Mouse (Mus musculus): Measurements from ENCODE around the gene Dvl1.

Dvl1 gene

DNA sequence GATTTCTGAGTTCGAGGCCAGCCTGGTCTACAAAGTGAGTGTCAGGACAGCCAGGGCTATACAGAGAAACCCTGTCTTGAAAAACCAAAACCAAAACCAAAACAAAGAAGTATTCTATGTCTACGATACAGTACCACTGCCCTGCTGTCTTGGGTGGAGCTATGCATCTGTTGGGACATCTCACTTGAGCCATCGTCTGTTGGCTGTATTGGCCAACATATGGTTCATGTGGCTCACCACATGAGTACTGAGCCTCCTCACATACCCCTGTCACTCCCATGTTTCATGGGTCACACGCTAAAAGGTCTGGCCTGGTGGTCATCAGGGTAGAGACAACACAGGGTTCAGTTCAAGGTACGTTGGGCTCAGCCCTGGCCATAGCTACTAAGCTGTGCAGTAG, 39.1 kb downstream of the Dvl1 start:
- DNase-seq: no peak

DNA sequence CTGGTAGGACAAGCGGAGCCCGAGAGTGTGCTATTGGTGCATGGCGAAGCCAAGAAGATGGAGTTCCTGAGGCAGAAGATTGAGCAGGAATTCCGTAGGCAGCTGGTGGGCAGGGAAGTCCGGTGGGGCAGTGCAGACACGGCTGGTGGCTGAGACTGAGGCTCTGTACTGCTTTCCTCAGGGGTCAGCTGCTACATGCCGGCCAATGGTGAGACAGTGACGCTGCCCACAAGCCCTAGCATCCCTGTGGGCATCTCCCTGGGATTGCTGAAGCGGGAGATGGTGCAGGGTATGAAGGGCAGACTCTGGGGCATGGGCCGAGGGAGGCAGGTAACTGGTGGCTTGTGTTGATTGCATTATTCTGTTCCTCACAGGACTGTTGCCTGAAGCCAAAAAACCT, 40.5 kb downstream of the Dvl1 start:
- DNase-seq: no peak

DNA sequence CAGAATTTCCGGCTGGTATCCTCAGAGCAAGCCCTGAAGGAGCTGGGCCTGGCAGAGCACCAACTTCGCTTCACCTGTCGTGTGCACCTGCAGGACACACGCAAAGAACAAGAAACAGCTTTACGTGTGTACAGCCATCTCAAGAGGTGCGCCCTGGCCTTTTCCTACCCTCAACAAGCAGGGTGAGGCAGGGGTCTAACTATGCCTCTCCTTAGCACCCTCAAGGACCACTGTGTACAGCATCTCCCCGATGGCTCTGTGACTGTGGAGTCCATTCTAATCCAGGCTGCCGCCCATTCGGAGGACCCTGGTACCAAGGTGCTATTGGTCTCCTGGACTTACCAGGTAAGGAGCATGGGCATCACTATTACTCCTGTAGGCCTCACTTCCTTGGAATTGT, 41.0 kb downstream of the Dvl1 start:
- DNase-seq: no peak

DNA sequence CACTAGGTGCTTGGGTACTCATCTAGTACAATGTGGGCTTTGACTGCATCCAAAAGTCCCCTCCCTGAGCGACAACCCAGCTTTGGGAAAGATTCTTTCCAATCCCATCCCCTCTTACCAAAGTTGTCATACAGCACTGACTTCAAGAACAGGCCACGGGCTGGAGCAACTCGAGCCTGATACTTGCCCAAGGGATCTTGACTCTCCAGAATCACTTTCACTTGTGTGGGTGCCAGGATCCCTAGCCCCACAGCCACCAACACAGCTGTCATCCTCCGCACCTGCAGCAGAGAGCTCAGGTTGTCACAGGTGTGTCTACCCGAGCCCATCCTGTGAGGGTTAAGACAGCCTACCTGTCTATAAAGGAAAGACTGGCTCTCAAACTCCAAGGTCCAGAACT, 42.1 kb downstream of the Dvl1 start:
- DNase-seq: peak; percentile 5

DNA sequence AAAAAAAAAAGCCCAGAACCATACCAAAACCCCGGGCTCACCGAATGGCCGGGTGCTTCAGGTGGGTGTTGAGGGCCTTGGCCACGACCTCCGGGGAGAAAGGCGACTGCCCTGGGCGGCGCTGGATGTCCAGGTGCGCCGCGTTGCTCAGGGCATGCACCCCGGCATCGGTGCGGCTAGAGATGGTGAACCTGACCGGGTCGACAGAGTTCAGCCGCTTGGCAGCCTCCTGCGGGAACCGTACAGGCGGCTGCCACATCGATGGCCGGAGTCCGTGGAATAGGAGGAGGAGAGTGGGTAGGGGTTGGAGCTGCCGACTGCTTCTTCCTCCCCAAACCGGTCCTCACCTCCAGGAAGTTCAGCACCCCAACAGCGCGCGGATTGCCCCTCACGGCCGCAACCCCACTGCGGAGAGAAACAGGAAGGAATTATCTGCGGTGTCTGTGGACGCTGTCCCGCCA, 43.8 kb downstream of the Dvl1 start:
- no peak for DNase-seq

DNA sequence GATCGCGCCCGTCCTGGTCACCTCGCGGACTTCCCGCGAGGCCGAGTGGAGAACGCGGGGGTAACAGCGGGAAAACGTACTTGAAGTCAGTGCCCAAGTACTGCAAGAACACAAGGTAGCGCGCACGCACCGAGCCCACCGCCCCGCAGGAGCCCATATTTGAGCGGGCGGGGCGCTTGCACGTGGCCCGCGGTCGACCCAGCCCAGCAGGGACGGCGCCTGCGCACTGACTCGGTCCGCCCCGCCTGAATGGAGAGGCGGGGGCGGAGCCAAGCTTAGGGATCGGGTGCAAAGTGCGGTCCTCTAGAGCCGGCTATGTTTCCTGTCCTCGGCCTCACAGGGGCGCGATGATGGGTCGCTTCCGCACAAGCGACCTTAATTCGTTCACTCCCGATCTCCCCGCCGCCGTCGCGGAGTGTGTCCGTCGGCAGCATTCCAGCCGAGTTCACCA, 44.4 kb downstream of the Dvl1 start, which contains the start of the genes Pusl1 and Acap3:
Gene Pusl1, minus strand, starts transcription at position 231 of the 451 bp plus-strand sequence.
Gene Acap3, plus strand, starts transcription at position 272 of the 451 bp plus-strand sequence.
- peak; percentile 100 for DNase-seq

DNA sequence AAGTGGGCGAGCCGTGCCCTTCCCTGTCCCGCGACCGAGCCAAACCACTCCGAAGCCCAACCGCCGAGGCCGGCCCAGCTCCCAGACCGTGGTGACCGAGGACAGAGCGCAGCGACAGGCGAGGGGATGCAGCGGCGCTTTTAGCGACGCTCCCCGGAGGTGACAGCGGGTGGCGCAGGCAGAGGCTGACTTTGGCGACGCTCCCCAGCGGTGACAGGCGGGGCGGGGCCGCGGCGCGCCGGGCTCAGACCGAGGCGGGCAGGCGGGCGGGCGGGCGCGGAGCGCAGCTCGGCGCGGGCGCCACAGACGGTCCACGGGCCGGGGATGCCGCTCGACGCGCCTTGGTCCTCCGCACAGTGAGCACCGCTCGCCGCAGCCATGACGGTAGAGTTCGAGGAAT, 44.8 kb downstream of the Dvl1 start:
- DNase-seq: peak; percentile 91

DNA sequence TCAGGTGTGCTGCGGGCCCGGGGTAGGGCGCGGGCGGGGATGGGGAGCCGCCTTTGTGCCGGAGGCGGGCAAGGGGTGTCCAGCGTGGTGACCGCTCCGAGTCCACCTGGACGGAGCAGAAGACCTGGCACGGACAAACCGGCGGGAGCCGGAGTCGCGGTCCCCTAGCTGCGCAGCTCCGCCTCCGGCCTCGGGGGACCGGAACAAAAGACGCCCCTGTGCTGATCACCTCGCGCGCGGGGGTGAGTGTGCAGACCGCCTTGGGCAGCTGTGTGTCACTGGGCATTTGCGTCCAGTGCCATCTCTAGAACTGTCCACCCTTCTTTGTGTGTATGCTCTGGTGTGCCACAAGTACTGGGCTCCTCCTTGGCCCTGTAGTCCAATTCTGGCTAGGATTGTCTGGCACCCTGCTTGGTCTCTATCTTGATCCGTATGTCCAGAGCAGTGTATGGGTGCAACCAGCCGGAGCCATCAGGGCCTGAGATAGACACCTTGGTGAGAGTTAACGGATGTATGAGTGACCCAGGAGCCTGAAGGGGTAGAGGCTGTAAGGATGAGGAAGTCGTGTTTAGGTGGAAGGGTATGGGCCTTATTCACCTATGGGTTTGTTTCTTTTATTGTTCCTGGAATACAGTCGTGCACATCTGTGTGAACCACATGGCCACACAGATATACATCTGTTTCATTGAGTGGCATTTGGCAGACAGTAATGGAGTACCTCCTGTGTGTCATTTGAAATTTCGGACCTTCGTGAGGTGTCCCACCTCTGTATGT, 45.4 kb downstream of the Dvl1 start:
- peak; percentile 68 for DNase-seq

DNA sequence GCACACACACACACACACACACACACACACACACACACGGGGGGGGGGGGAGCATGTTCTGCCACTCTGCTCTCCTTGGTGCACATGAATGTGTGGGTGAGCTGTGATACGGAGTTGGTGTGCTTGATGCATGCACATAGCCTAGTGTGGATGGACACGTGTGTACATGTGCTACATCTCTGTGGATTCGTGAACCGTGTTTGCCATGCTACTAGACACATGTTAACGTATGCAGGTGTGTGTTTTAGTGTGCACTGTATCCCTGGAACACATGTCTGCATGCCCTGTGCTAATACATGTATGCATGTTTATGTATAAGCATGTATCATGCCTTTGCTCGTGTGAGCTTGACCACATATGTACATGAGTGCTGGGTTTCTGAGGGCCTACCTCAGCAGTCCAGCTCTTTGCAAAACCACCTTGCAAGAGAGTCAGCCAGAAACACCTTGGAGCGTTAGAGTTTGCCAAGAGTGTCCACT, 46.0 kb downstream of the Dvl1 start:
- peak; percentile 6 for DNase-seq

DNA sequence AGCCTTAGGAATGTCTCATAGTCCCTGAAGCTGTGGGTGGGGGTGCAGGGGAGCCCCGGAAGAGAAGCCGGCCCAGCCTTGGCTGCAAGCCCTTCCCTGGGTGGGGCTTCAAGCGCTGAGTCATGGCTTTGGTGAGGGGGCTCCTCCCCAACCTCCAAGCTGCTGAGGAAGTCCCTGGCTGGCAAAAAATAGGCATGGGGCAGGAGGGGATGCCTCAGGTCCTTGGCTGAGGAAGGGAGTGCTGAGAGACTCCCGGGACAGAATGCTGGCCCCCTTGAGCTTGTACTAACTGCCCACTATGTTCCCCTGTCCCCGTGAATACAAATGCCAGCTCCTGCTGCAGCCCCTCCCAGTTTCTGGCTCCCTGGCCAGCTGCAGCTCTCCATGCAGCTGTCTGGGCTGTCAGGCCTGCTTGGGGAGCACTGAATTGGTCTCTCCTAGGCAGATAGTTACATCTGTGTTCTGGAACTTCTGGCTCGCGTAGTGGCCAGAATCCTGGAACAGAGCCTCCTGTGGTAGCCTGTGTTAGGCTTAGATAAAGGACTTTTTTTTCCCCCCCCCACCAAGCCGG, 47.2 kb downstream of the Dvl1 start:
- peak; percentile 73 for DNase-seq

DNA sequence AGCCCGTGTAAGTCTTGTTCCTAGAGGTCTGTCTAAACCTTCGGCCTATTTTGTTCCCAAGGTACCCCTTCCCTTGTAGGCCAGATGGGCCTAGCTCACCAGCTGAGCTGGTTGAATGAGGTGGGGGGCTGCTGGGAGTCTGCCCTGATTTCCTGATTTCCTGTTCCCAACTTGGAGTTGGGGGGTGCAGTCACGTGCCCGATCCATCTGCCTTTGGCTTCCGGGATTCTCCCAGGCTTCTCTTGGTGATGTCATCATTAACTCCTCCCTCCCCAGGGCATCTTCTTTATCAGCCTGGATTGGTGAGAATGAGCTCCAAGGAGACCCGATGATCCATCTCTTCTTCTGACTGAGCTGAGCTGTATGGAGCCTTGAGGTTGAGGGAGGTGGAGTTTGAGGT, 48.0 kb downstream of the Dvl1 start:
- peak; percentile 6 for DNase-seq

DNA sequence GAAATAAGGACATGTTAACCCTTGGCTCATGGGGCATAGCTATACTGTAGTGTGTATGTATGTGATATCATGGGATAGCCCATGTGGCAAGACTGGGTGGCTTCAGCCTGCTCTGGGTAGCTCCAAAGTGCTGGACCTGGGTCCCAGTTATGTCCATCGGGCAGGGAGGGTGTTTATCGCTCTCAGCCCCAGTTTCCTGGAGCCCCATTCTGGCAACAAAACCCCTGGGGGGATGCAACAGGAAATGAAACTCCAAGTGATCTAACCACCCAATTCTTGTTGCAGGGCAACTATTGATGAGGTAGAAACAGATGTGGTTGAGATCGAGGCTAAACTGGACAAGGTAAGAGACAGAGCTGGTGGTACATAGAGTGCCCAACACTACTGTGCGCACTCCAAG, 48.6 kb downstream of the Dvl1 start:
- peak; percentile 7 for DNase-seq

DNA sequence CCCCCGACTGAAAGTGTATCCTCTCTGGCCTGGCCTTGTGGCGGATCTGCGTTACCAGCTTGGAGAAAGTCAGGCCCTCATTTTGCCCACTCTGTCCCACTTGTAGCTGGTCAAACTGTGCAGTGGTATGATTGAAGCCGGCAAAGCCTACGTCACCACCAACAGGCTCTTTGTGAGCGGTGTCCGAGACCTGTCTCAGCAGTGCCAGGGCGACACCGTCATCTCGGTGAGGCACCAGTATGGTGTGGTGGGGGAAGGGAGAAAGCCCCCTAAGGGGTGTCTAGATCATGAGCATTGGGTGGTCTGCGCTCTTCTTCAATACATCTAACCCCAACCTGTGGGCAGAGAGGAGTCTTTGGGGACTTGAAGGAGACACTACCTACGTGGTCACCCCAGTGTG, 49.3 kb downstream of the Dvl1 start:
- no peak for DNase-seq

DNA sequence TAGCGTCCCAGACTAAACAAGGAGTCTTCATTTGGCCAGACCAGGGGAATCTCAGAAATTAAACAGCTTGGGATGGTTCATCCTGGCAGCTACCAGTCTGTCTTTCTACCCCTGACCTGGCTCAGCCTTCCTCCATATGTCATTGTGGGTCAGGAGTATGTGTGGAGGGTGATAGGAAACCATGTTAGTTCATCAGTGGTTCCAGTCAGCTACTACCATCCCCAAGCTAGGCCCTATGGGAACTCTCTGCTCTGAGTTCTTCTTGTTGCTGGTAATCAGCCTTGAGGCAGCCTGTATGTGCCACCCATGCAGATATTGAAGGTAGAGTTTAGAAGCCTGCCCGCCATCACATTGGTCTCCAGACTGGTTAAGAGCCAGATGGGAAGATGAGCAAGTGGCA, 51.1 kb downstream of the Dvl1 start:
- DNase-seq: no peak

DNA sequence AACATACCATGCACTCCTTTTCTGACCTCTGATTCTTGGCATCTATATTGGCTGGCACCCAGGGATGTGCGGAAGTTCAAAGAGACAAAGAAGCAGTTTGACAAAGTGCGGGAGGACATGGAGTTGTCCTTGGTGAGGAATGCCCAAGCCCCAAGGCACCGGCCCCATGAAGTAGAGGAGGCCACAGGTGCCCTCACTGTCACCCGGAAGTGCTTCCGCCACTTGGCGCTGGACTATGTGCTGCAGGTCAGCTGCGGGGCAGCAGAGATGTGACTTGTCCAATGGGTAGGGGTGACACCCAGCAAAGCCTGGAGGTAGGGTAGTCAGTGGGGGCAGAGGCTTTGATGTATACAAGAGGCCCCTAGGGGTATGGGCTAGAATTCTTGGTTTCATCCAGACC, 52.2 kb downstream of the Dvl1 start:
- no peak for DNase-seq

DNA sequence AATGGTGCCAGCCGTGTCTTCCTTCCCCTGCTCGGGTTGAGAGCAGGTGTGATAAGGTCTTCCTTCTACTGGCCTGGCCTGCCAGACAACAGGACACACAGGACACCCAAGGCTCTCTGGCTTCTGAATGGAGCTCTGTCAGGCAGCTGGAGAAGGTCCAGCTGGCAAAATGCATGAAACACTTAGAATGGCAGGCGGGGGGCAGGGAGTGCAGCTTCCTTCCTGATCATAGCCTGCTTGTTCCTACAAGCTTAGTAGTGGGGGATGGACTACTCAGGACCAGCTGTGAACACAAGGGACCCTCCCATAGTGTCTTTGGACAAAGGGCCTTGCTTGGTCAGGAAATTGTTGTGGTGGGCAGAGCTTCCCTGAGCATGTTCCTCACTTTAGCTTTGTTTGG, 54.0 kb downstream of the Dvl1 start:
- DNase-seq: no peak

DNA sequence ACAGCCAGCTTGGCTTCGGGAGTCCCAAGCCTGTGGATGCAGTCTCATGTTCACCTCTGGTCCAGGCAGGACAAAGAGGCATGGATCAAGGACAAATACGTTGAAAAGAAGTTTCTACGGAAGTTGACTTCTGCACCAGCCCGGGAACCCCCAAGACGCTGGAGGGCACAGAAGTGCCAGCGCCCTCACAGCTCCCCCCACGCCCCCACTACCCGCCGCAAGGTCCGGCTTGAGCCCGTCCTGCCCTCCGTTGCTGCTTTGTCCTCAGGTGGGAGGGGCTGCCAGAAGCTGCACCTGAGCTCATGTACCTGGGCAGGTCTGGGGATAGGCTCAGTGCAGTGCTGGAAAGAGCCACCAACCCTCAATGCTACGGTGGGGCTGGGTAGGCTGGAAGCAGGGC, 56.0 kb downstream of the Dvl1 start:
- peak; percentile 5 for DNase-seq

DNA sequence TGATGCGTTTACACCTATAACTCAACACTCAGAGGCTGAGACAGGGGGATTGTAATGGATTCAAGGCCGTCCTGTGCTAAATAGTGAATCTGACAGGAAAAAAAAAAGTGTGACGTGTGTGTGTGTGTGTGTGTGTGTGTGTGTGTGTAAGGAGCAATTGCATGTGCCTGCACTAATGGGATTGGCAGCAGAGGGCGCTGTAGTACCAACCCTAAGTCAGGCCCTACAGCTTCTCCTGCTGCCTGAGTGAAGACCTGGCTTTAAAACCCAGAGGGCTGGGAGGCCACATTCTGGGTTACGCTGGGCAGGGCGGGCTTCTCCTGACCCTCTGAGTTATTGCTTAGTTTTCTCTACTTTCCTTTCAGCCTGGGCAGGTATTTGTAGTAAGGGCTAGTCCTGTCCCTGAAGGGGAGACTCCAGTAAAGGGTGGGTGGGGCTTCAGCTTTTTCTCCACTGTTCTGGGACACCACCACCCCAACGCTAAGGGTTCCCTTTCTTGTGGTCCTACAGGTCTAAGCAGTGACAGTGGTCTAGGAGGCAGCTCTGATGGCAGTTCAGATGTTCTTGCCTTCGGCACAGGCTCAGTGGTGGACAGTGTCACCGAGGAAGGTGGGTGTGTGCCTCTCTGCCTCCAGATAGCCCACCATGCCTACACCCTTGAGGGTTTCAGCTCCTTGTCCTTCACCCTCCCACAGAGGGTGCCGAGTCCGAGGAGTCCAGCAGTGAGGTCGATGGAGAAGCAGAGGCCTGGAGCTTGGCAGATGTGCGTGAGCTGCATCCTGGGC, 57.3 kb downstream of the Dvl1 start:
- peak; percentile 54 for DNase-seq

DNA sequence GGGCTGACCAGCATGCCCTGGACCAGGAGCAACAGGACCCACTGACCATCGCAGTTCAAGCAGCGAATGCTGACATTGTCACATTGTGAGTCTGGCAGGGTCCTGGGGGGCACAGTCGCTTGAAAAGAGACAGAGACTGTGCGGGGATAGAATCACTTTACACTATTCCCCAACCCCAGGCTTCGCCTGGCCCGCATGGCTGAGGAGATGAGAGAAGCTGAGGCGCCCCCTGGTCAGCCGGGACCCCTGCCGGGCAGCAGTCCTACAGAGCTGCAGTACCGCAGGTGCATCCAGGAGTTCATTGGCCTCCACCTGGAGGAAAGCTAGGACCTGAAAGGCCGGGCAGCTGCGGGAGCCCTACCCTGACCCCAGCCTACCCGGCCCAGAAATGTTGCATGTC, 58.4 kb downstream of the Dvl1 start:
- DNase-seq: peak; percentile 7

DNA sequence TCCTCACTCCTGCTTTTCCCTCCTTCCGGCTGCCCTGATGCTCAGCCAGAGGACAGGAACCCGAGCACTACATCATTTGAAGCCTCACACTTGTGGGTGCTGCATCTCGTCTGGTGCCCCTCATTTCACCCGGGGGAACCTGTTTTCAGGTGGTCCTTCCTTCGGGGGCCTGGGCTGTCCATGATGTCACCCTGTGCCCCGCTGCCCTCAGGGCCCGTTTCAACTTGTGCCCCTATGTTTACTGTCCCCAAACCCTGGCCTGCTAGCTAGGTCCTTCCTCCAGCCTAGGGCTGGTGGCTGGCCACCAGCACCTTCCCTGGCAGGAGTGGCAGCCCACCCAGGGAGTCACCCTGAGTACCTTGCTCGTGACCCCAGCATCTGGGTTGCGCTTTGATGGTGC, 58.9 kb downstream of the Dvl1 start:
- DNase-seq: peak; percentile 4

DNA sequence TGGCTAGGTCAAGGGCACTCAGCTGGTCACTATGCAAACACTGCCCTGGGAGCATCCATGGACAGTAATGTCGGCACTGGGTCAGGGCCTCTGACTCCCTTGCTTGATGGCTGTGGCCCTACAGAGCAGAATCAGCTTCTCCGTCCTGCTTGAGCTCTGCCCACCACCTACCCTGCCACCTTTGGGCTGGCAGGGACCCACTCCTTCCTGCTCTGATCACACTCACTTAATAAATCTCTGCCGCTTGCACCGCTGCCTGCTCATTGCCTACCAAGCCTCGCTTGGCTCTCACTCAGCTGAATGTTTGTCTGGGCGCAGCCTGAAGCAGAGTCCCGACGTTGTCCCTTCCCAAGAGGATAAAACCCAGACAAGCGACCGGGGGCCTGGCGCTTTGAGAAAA, 59.8 kb downstream of the Dvl1 start:
- DNase-seq: peak; percentile 4

DNA sequence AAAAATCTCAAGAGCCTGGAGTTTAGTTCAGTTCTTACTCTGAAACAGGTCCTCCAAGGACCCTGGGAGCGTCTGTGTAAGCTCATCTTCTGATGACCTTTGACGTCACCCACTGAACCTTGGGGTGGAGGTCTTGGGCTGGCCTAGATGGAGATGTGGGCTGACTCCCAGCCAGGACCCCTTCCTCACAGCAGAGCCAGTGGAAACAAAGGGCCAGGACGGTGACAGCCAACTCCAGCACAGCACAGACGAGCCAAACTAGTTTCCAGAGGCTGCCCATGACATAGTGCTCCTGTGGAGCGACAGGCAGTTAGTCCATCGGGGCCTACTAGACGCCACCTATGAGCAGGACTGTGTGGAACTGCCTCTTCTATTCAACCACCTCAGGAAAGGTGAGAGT, 61.1 kb downstream of the Dvl1 start:
- DNase-seq: peak; percentile 4

DNA sequence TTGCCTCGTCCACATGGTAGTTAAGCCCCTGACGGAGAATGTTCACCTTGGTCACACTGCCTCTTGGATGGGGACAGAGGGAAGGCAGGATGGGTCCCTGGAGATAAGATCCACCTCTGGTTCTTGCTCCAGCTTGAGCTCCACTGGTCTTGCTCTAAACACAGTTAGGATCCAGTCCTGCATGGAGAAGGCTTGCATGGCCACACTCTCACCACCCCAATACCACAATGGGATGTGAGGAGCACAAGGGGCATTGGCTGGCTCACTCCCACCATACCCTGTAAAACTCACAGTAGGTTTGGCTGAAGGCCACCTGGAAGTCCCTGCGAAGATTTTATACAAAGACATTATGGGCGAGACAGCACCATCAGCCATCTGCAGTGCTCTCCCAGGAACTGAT, 61.5 kb downstream of the Dvl1 start:
- no peak for DNase-seq
